Mouse (Mus musculus) testis, adult 2 months (tissue): ENCODE measurements around the gene Capzb.

Source experiments
- CTCF ChIP-seq: fragments of 200-500 bp; IDR thresholded peaks from 2 replicates; pipeline ENCODE4 v1.5.1; 2012; ENCODE audit warnings: low read depth, mild to moderate bottlenecking, inconsistent platforms, low read length, moderate library complexity; ENCODE audit not compliant: control insufficient read depth, insufficient read depth, insufficient replicate concordance
- POLR2A ChIP-seq: fragments of 200-500 bp; IDR thresholded peaks from 2 replicates; pipeline ENCODE4 v1.6.1; 2012; ENCODE audit warnings: low read depth, mild to moderate bottlenecking, inconsistent platforms, low read length, moderate library complexity; ENCODE audit not compliant: control insufficient read depth

DNA sequence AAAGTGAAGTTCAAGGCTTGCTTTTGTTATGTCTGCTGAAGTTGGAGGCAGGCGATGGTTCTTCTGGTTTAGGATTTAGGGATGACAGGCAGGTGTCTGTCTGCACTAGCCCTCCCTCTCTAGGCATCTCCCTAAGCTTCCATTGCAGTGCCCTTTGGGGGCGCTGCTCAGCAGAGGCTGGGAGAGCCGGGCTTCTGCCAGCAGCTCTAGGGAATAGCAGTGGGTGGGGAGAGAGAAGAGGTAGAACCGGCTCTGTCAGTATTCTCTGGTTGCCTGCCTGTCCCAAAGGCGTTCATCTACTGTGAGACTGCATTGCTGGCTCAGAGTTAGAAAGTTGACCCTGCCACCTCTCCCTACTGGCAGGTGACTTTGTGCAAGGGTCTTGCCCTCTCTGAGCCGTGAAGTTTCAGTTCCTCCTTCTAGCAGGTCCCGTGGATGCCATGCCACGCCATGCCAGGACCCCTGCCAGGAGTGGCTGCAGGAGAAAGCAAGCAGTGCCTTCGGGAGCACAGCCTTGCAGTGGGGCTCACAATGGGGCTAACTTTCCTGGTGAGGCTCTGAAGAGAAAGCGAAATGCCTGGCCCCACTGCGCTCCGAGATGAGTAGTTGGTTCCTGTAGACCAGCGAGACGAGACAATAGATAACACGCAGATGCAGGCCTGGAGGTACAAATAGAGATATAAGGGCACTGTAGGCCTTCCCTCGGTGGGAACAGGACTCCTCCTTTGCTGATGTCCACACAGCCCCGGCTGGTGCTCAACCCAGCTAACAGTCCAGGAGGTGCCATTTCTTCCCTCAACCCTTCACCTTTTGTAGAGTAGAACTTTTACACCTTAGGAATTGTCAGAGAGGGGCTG, 19.5 kb downstream of the Capzb start:
- no peak for TF ChIP-seq CTCF
- TF ChIP-seq POLR2A = no peak
